Mouse (Mus musculus): ENCODE results near the gene Gm20903. TPM values are rescaled to one million over a fixed set of nuclear protein-coding genes. Genes with fewer than 3 reads are reported as not detected.
"Not testable (repeated sequence)": the region's sequence is repeated elsewhere in the genome, so short reads cannot be mapped to it uniquely, and the experiment has no call there.

Gene Gm20903
- polyA plus RNA-seq (2015; fragmentation: Nextera tagmentation; extraction: Ambion mirVana) = not detected in 2 replicates

- ATAC-seq (ENCODE audit: low FRiP score, low read depth); H3K9ac ChIP-seq; H3K27me3 ChIP-seq; H3K9me3 ChIP-seq; H3K4me2 ChIP-seq; H3K36me3 ChIP-seq; H3K27ac ChIP-seq (replicated peaks); H3K4me1 ChIP-seq (replicated peaks); H3K4me3 ChIP-seq: not testable (repeated sequence)
- no CpG with 5 or more reads among the region's 6 CpGs for WGBS
These were observed at the start of gene Gm20903 for GRCm38 (mm10) chrY:73669015-73669414. Gm20903 (plus strand) TSS chrY:73669315.

Measured in hindbrain, embryonic 15.5 days (tissue).